Mouse (Mus musculus): ENCODE data around the gene Olfr847. TPM values are rescaled to one million over a fixed set of nuclear protein-coding genes. Genes with fewer than 3 reads are reported as not detected.

Olfr847 gene
- not detected in 2 replicates for polyA plus RNA-seq (2012; ENCODE audit: low replicate concordance)

DNA sequence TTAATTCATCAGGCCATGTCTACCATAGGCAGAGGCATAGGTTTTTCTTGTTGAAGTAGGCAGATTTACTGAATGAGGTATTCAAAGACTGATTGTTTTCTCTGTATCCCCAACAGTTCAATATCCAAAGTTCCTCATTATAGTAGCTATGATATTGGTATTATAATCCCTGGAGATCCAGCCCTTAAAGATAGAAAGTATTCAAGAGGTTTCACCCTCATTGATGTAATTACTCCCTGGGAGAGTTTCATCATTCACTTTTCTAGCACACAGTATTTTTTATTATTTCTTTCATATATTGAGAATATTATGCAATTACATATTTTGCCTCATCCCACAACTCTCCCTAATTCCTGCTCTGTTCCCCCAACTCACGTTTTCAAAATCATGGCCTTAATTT, at the start of gene Olfr847:
Gene Olfr847 (minus strand): TSS at position 101 of the 400 bp plus-strand sequence.

GRCm38 (mm10) chr9:19363905-19364304, 14.6 kb downstream of the Olfr847 start, which contains the start of gene Olfr846:
Olfr846 (minus strand) TSS chr9:19364005.

DNA sequence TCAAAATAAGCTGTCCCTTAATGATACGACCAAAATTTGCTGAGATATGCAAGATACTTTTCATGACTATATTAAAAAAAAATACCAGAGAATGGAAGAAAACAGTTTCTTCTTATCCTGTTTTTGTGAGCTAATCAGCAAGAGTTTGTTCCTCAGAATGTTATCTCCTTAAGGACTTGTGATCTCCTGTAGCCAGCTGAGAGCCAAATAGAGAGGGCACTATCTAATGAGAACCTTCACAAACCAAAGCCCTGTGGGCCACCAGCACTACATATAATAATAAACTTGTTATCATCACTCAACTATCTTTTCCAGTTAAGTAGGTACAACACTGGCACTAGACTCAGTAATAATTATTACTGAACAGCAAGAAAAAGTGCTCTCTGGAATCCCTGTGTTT, 42.3 kb downstream of the Olfr847 start, which contains the start of gene Olfr845:
Gene Olfr845 (plus strand): TSS at position 301 of the 400 bp plus-strand sequence.

Other genes with a start within 250 kb of the Olfr847 start
- gene Olfr837, start 242.4 kb downstream of the Olfr847 start, polyA plus RNA-seq (2012; ENCODE audit: low replicate concordance), result not detected in 2 replicates
- not detected in 2 replicates for gene Olfr839-ps1, start 201.4 kb downstream of the Olfr847 start, polyA plus RNA-seq (2012; ENCODE audit: low replicate concordance)
- gene Olfr843, start 126.7 kb downstream of the Olfr847 start, polyA plus RNA-seq (2012; ENCODE audit: low replicate concordance), result not detected in 2 replicates
- not detected in 2 replicates for gene Olfr844, start 62.3 kb downstream of the Olfr847 start, polyA plus RNA-seq (2012; ENCODE audit: low replicate concordance)
- gene Olfr845, start 42.2 kb downstream of the Olfr847 start, polyA plus RNA-seq (2012; ENCODE audit: low replicate concordance), result 0.20 TPM in 1 of 2 replicates, not detected in the other
- gene Olfr846, start 14.7 kb downstream of the Olfr847 start, polyA plus RNA-seq (2012; ENCODE audit: low replicate concordance), result not detected in 2 replicates
- gene Olfr849, start 61.6 kb upstream of the Olfr847 start, polyA plus RNA-seq (2012; ENCODE audit: low replicate concordance), result not detected in 2 replicates
- not detected in 2 replicates for gene Olfr850, start 99.6 kb upstream of the Olfr847 start, polyA plus RNA-seq (2012; ENCODE audit: low replicate concordance)
- not detected in 2 replicates for gene Olfr851, start 114.6 kb upstream of the Olfr847 start, polyA plus RNA-seq (2012; ENCODE audit: low replicate concordance)
- gene Olfr853, start 162.4 kb upstream of the Olfr847 start, polyA plus RNA-seq (2012; ENCODE audit: low replicate concordance), result not detected in 2 replicates
- not detected in 2 replicates for gene Olfr854, start 188.7 kb upstream of the Olfr847 start, polyA plus RNA-seq (2012; ENCODE audit: low replicate concordance)
- gene Olfr855, start 203.9 kb upstream of the Olfr847 start, polyA plus RNA-seq (2012; ENCODE audit: low replicate concordance), result not detected in 2 replicates
- 0.80 and 1.8 TPM in 2 replicates for gene Zfp317, start 243.4 kb upstream of the Olfr847 start, polyA plus RNA-seq (2012; ENCODE audit: low replicate concordance)